Mouse (Mus musculus): ENCODE results near the gene Dgkg.

- TF ChIP-seq CTCF (IDR thresholded peaks at IDR 0.05; ENCODE audit: low read depth, low read length) (no peak), POLR2A (IDR thresholded peaks at IDR 0.05; ENCODE audit: borderline replicate concordance, low read depth, low read length) (no peak)
Observed at GRCm38 (mm10) chr16:22625987-22626386, 31.0 kb downstream of the Dgkg start.
